Mouse (Mus musculus) effector memory CD4-positive, alpha-beta T cell, adult 7 months (primary cell): Measurements from ENCODE around the gene Scamp4. TPM values are rescaled to one million over a fixed set of nuclear protein-coding genes. Genes with fewer than 3 reads are reported as not detected.

Experiments used
- polyA plus RNA-seq: library from polyadenylated mRNA; unstranded; fragments of 100-300 nt; shearing (Covaris generic); gene quantifications from one replicate; pipeline ENCODE4 v1.2.1, GENCODE M21; 2017

The Scamp4 gene
- polyA plus RNA-seq: 106 TPM

GRCm38 (mm10) chr10:80602698-80603325, at the start of gene Scamp4, which contains the start of gene Adat3:
Gene Scamp4 (plus strand): TSS chr10:80602872.
Gene Adat3 (plus strand): TSS chr10:80602880.

GRCm38 (mm10) chr10:80561116-80561944, 41.3 kb upstream of the Scamp4 start, which contains the start of gene Rexo1:
Gene Rexo1 (minus strand): TSS chr10:80561560.

GRCm38 (mm10) chr10:80577195-80578130, 25.2 kb upstream of the Scamp4 start, which contains the start of gene Klf16:
Gene Klf16 (minus strand): TSS chr10:80577321.

DNA sequence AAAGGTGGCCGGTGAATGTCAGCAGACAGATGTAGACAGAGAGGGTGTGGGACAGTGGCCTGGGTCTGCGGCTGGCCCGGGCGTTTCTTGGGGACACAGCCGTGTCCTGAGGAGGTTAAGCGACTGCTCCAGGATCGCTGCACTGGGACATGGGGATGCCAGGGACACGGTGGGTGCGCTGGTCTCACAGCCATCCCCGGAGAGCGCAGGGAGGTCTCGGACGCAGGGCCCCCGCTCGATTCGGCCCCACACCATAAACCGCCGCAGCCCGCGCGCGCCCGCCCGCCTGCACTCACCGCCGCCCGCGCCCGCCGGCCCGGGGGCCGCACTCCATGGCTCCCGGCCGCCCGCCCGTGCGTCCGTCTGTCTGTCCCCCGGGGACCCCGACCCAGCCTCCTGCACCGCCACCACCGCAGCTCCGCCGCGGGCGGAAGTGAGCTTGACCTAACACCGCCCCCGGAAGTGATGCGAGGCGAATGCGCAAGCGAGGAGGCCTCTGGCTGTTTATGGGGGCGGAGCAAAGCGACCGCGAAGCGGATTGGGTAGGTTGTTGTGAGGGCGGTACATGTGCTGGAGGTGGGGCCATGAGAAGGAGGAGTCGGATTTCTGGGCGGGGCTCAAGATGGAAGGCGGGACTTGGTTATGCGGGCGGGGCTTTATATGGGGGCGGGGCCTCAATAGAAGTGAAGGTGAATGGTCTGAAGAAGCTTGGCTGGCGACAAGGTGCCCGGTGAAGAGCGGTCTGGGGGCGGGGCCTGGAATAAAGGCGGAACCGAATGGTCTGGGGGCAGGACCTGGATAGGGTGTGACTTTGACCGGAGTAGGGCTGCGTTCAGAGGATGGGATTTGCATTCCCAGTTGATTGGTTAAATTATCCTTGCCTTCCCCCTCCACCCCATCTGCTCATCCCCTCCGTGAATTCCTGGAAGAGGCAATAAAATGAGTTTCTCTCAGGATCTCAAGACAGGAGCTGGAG, 12.5 kb upstream of the Scamp4 start, which contains the start of gene Abhd17a:
Gene Abhd17a, minus strand, starts transcription at position 463 of the 976 bp plus-strand sequence.

GRCm38 (mm10) chr10:80605721-80606120, 3.0 kb downstream of the Scamp4 start, which contains the start of gene Gm49322:
Gene Gm49322 (plus strand): TSS chr10:80606021.

GRCm38 (mm10) chr10:80622661-80623456, 20.2 kb downstream of the Scamp4 start, which contains the start of gene Csnk1g2:
Gene Csnk1g2 (plus strand): TSS chr10:80622838.

GRCm38 (mm10) chr10:80656863-80657623, 54.4 kb downstream of the Scamp4 start, which contains the start of gene Btbd2:
Gene Btbd2 (minus strand): TSS chr10:80657071.

Other genes with a start within 250 kb of the Scamp4 start
- not detected for gene Plk5, start 246.4 kb upstream of the Scamp4 start, polyA plus RNA-seq
- 7.3 TPM for gene Mex3d, start 215.2 kb upstream of the Scamp4 start, polyA plus RNA-seq
- 92.9 TPM for gene Mbd3, start 203.3 kb upstream of the Scamp4 start, polyA plus RNA-seq
- gene Uqcr11, start 196.0 kb upstream of the Scamp4 start, polyA plus RNA-seq: 115 TPM
- gene Tcf3, start 169.2 kb upstream of the Scamp4 start, polyA plus RNA-seq: 88.8 TPM
- gene Onecut3, start 108.0 kb upstream of the Scamp4 start, polyA plus RNA-seq: 0.07 TPM
- gene Atp8b3, start 63.7 kb upstream of the Scamp4 start, polyA plus RNA-seq: 0.10 TPM
- 55.7 TPM for gene Rexo1, start 41.3 kb upstream of the Scamp4 start, polyA plus RNA-seq
- 16.2 TPM for gene Klf16, start 25.6 kb upstream of the Scamp4 start, polyA plus RNA-seq
- gene Abhd17a, start 12.5 kb upstream of the Scamp4 start, polyA plus RNA-seq: 92.3 TPM
- 6.2 TPM for gene Adat3, start within 50 bp of the Scamp4 start, polyA plus RNA-seq
- gene Gm49322, start 3.1 kb downstream of the Scamp4 start, polyA plus RNA-seq: 14.3 TPM
- 338 TPM for gene Csnk1g2, start 20.0 kb downstream of the Scamp4 start, polyA plus RNA-seq
- 16.0 TPM for gene Btbd2, start 54.2 kb downstream of the Scamp4 start, polyA plus RNA-seq
- 200 TPM for gene Mknk2, start 75.2 kb downstream of the Scamp4 start, polyA plus RNA-seq
- 123 TPM for gene Mob3a, start 99.1 kb downstream of the Scamp4 start, polyA plus RNA-seq
- gene Izumo4, start 99.3 kb downstream of the Scamp4 start, polyA plus RNA-seq: 72.1 TPM
- gene Ap3d1, start 139.4 kb downstream of the Scamp4 start, polyA plus RNA-seq: 70.3 TPM
- 52.5 TPM for gene Dot1l, start 152.3 kb downstream of the Scamp4 start, polyA plus RNA-seq
- gene Sf3a2, start 195.3 kb downstream of the Scamp4 start, polyA plus RNA-seq: 57.5 TPM
- gene Plekhj1, start 195.8 kb downstream of the Scamp4 start, polyA plus RNA-seq: 202 TPM
- not detected for gene Amh, start 202.4 kb downstream of the Scamp4 start, polyA plus RNA-seq
- gene Jsrp1, start 210.6 kb downstream of the Scamp4 start, polyA plus RNA-seq: 2.0 TPM
- 2,187 TPM for gene Oaz1, start 223.8 kb downstream of the Scamp4 start, polyA plus RNA-seq
- 0.11 TPM for gene Lingo3, start 241.2 kb downstream of the Scamp4 start, polyA plus RNA-seq